Mouse (Mus musculus) liver, adult 2 months (tissue): ENCODE measurements around the gene Camk2g.

Experiments used
- CTCF ChIP-seq: fragments of 200-500 bp; IDR thresholded peaks from 2 replicates; pipeline ENCODE4 v1.5.1; 2011; ENCODE audit warnings: low read depth, low read length, control low read depth
- POLR2A ChIP-seq: fragments of 200-500 bp; IDR thresholded peaks from 2 replicates; pipeline ENCODE4 v1.6.1; 2011; ENCODE audit warnings: low read length, control low read depth; ENCODE audit not compliant: insufficient read depth; ENCODE audit errors: extremely low read depth

GRCm38 (mm10) chr14:20771941-20772340 lies 21.9 kb downstream of the Camk2g start:
- TF ChIP-seq POLR2A (no peak), CTCF (no peak)
